ENCODE assay signal across 21 mouse cellular contexts in genomic region chr11:63188803-63189202, GRCm38 (mm10).
"Had no signal": no experiment of that assay in that cellular context is flagged by ENCODE, and none has a peak within 500 bp of the region (broad histone marks: within the 10 kb centered on the region; RNA-seq: fewer than 3 reads in every experiment).

No protein-coding gene starts in this region.

- H3K27me3 ChIP-seq: kidney, embryonic 15.5 days; limb, embryonic 13.5 days; liver, embryonic 12.5 days; liver, embryonic 15.5 days; midbrain, embryonic 13.5 days; neural tube, embryonic 13.5 days had no signal

- H3K27ac ChIP-seq: kidney, embryonic 15.5 days; left cerebral cortex, adult 2 months; limb, embryonic 13.5 days; liver, embryonic 12.5 days; liver, embryonic 15.5 days; midbrain, embryonic 10.5 days; midbrain, embryonic 13.5 days; neural tube, embryonic 13.5 days had no signal

- H3K4me1 ChIP-seq: kidney, embryonic 15.5 days; limb, embryonic 13.5 days; liver, embryonic 12.5 days; liver, embryonic 15.5 days; midbrain, embryonic 10.5 days; midbrain, embryonic 13.5 days; neural tube, embryonic 13.5 days had no signal

- DNase-seq: kidney, adult 11 months; kidney, adult 8-10 months; kidney, postnatal 10 days; kidney, postnatal 36 days; layer of hippocampus, postnatal 36 days; liver; retina, postnatal 1 day; right cerebral cortex, postnatal 25 days; spleen, adult 18-20 months; thymus, postnatal 25 days had no signal

- H3K9me3 ChIP-seq: kidney, embryonic 15.5 days; limb, embryonic 13.5 days; liver, embryonic 12.5 days; liver, embryonic 15.5 days; midbrain, embryonic 10.5 days; midbrain, embryonic 13.5 days; neural tube, embryonic 13.5 days had no signal

- H3K36me3 ChIP-seq: kidney, embryonic 15.5 days; limb, embryonic 13.5 days; liver, embryonic 12.5 days; liver, embryonic 15.5 days; midbrain, embryonic 10.5 days; midbrain, embryonic 13.5 days; neural tube, embryonic 13.5 days had no signal

- H3K4me2 ChIP-seq: kidney, embryonic 15.5 days; limb, embryonic 13.5 days; liver, embryonic 12.5 days; liver, embryonic 15.5 days; midbrain, embryonic 13.5 days; neural tube, embryonic 13.5 days had no signal

- H3K4me3 ChIP-seq: kidney, embryonic 15.5 days; left cerebral cortex, adult 2 months; limb, embryonic 13.5 days; liver, embryonic 12.5 days; liver, embryonic 15.5 days; midbrain, embryonic 10.5 days; midbrain, embryonic 13.5 days; myocyte; neural tube, embryonic 13.5 days had no signal

- H3K9ac ChIP-seq: kidney, embryonic 15.5 days; limb, embryonic 13.5 days; liver, embryonic 12.5 days; liver, embryonic 15.5 days; midbrain, embryonic 13.5 days; neural tube, embryonic 13.5 days had no signal

- ATAC-seq: hindbrain, embryonic 16.5 days; liver, embryonic 12.5 days; midbrain, embryonic 13.5 days; midbrain, embryonic 16.5 days had no signal
